Mouse (Mus musculus): ENCODE measurements around the gene Apoe. TPM values are rescaled to one million over a fixed set of nuclear protein-coding genes. Genes with fewer than 3 reads are reported as not detected.

Apoe gene
- total RNA-seq, 2 experiments from 2014 or later = 1,225 to 1,306 TPM

DNA sequence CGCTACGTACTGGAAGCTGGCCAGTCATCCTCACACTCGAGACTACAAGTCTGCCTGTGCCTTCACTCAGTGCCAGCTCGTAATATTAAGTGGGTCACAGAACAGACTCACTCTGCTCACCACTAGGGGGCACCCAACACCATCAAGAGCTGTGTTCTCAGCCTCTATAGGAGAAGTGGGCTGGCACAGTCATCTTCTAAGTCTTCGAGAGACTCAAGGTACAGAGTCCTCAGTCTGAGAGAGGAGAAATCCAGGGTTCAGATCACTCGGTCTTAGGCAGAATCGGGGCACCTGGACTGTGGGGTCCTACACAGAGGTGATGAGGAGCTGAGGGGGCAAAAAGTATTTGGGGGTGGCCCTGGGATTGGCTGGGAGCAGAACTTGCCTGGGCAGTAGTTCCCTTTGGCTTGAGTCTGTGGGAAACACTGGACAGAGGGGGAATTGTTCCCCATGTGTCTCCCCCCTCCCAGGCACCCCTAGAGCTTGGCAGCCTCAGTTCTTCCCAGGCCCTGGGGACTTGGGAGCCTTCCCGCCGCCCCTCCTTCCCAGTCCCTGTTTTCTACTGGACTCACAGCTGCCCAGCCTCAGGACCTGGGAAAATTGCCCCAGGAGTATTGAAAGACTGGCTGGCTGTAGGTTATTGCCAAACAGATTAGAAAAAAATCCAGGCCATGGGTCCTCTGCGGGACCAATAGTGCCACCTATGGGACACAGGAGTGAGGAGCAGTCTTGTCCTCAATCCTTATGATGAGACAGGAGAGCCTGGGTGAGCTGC lies 29.9 kb downstream of the Apoe start:
- DNase-seq (ENCODE audit: low spot score in 2 of 2) = peak; percentile 90 to 93

- no peak for DNase-seq (ENCODE audit: low spot score in 2 of 2)
These were observed 31.6 kb downstream of the Apoe start for GRCm38 (mm10) chr7:19667434-19667833.

DNA sequence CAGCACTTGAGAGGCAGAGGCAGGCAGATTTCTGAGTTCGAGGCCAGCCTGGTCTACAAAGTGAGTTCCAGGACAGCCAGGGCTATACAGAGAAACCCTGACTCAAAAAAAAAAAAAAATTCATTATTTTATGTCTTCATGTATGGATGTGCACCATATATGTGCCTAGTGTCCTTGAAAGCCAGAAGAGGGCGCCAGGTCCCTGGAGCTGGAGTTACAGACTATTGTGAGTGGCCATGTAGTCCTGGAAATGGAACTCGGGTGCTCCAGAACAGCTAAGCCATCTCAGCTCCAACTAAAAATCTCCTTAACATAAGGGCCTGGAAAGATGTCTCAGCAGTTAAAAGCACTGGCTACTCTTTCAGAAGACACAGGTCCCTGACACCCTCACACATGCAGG lies 32.2 kb downstream of the Apoe start:
- DNase-seq (ENCODE audit: low spot score in 2 of 2) = no peak

DNA sequence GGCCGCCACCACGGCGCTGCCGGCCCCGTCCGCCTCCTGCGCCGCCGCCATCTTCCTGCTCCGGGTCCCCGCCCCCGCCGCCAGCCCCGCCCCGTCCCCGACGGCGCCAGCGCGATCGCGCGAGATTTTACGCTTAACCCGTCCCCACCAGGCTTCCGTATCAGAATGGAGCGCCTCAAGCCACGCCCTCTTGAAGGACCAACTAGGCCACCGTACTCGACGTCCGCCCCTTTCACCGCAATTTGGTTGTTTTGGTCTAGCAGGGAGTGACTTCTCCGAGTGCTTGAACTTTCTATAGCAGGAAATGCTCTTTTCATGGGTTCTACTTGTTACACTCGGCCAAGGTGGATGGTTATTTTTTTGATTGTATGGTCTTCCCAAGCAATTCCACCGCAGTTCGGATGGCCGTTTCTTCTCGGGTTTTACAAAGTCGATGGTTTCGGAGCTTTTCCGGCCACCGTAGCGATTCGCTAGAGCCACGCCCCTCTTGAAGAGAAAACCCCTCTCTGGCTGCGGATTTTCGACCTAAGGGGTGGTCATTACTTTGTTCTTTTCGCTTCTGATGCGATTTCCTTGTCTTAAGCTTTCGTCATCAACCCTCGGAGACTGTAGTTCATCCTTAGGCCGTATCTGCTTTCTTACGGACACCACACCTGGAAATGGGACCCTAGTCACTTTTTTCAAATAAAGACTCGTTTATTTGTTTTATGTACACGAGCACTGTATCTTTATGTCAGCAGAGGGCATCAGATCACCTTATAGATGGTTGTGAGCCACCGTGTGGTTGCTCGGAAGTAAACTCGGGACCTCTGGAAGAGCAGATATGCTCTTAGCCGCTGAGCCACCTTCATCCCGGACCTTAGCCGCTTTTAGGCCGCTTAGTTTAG lies 33.8 kb downstream of the Apoe start, which contains the start of gene Clptm1:
Gene Clptm1 (minus strand): TSS at position 79 of the 887 bp plus-strand sequence.
- peak; percentile 97 for DNase-seq (ENCODE audit: low spot score in 2 of 2)

GRCm38 (mm10) chr7:19664455-19664954 lies 34.5 kb downstream of the Apoe start:
- DNase-seq (ENCODE audit: low spot score in 2 of 2) = no peak

DNA sequence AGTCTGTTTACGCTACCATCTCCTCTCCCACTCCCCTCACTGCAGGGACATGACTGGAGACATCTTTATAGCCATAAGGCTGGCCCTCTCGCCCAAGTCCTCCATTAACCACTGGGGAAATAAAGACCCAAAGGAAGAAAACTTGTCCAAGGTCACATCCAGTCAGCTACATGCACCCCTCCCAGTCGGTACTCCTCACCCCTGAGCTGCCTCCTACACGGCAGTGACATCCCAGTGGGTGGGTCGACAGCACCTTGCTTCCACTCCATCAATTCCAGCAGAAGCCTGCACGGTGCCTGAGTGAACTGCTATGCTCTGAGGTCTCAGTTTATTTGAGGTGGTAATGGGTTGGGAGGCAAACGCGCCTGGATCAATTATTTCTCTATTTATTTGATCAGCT lies 35.0 kb downstream of the Apoe start:
- no peak for DNase-seq (ENCODE audit: low spot score in 2 of 2)

GRCm38 (mm10) chr7:19652614-19653013 lies 46.4 kb downstream of the Apoe start:
- no peak for DNase-seq (ENCODE audit: low spot score in 2 of 2)

- no peak for DNase-seq (ENCODE audit: low spot score in 2 of 2)
These were observed 47.8 kb downstream of the Apoe start for GRCm38 (mm10) chr7:19651063-19651786.

Other genes starting within 250 kb of the Apoe start
- 10 to 100 TPM; 35.9 to 54.0 TPM for gene Mark4, start 240.4 kb downstream of the Apoe start, total RNA-seq (2021)
- 10 to 100 TPM; 31.7 to 36.8 TPM for gene Exoc3l2, start 235.9 kb downstream of the Apoe start, total RNA-seq (2021)
- 10 to 100 TPM in 1 of 2 experiments, 1 to 10 TPM in 1; 8.4 to 10.0 TPM for gene Bloc1s3, start 190.8 kb downstream of the Apoe start, total RNA-seq (2021)
- gene Trappc6a, start 190.8 kb downstream of the Apoe start, total RNA-seq (2021) = 10 to 100 TPM; 70.0 to 92.4 TPM
- under 1 TPM in 1 of 2 experiments, not detected in 1; 0.17 TPM for gene Nkpd1, start 181.3 kb downstream of the Apoe start, total RNA-seq (2021)
- gene Ppp1r37, start 136.1 kb downstream of the Apoe start, total RNA-seq (2021) = 10 to 100 TPM; 72.8 to 73.6 TPM
- gene Zfp296, start 121.9 kb downstream of the Apoe start, total RNA-seq (2021) = 1 to 10 TPM in 1 of 2 experiments, under 1 TPM in 1; 0.46 to 1.2 TPM
- 10 to 100 TPM; 66.7 to 85.1 TPM for gene Gemin7, start 121.6 kb downstream of the Apoe start, total RNA-seq (2021)
- gene Clasrp, start 94.7 kb downstream of the Apoe start, total RNA-seq (2021) = 10 to 100 TPM; 36.5 to 36.9 TPM
- 10 to 100 TPM; 31.9 TPM for gene Relb, start 69.8 kb downstream of the Apoe start, total RNA-seq (2021)
- gene Clptm1, start 34.2 kb downstream of the Apoe start, total RNA-seq (2021) = 100 to 1,000 TPM; 136 to 157 TPM
- gene Apoc2, start 21.2 kb downstream of the Apoe start, total RNA-seq (2021) = 1 to 10 TPM; 1.1 to 2.1 TPM
- gene Gm44805, start 17.8 kb downstream of the Apoe start, total RNA-seq (2021) = under 1 TPM in 1 of 2 experiments, not detected in 1; 0.50 TPM
- 100 to 1,000 TPM in 1 of 2 experiments, 10 to 100 TPM in 1; 31.6 to 112 TPM for gene Apoc4, start 17.7 kb downstream of the Apoe start, total RNA-seq (2021)
- 100 to 1,000 TPM; 156 to 789 TPM for gene Apoc1, start 6.5 kb downstream of the Apoe start, total RNA-seq (2021)
- 100 to 1,000 TPM; 123 to 126 TPM for gene Tomm40, start 16.2 kb upstream of the Apoe start, total RNA-seq (2021)
- 100 to 1,000 TPM in 1 of 2 experiments, 10 to 100 TPM in 1; 76.9 to 105 TPM for gene Nectin2, start 51.3 kb upstream of the Apoe start, total RNA-seq (2021)
- 10 to 100 TPM; 43.2 to 53.2 TPM for gene Bcam, start 71.8 kb upstream of the Apoe start, total RNA-seq (2021)
- gene Cblc, start 97.6 kb upstream of the Apoe start, total RNA-seq (2021) = under 1 TPM in 1 of 2 experiments, not detected in 1; 0.64 TPM
- gene Bcl3, start 123.6 kb upstream of the Apoe start, total RNA-seq (2021) = 10 to 100 TPM; 21.9 to 34.8 TPM
- gene Gm19345, start 152.8 kb upstream of the Apoe start, total RNA-seq (2021) = not detected
- gene Ceacam16, start 162.1 kb upstream of the Apoe start, total RNA-seq (2021) = not detected
- gene Ceacam19, start 188.8 kb upstream of the Apoe start, total RNA-seq (2021) = not detected
- gene Pvr, start 222.0 kb upstream of the Apoe start, total RNA-seq (2021) = 10 to 100 TPM; 20.8 to 32.4 TPM

Data from adrenal gland, adult 18-20 months (tissue).